8 mouse cellular contexts compared by ENCODE assay signal in genomic region chr14:12284141-12284912, GRCm38 (mm10). TPM values are rescaled to one million over a fixed set of nuclear protein-coding genes. Genes with fewer than 3 reads are reported as not detected.
A peak's percentile ranks its signal among the peaks of the same experiment; 100 is the strongest.
DNase-seq lines count a peak whose midpoint lies in the region; ATAC-seq lines count a peak whose summit lies in the region.

Gene 3830406C13Rik, plus strand, starts transcription at chr14:12284173.

- peaks cover 10% of the 10 kb centered on the region for H3K4me1 ChIP-seq in megakaryocyte, embryonic 14.5 days

- ATAC-seq in common myeloid progenitor, adult 5-6 weeks (replicated peaks; ENCODE audit: low read depth, poor library complexity, severe bottlenecking), result peak; percentile 96

- peaks cover 30% of the 10 kb centered on the region for H3K36me3 ChIP-seq in megakaryocyte, embryonic 14.5 days (replicated peaks; ENCODE audit: low read length)

- no peaks in the 10 kb centered on the region for H3K9me3 ChIP-seq in megakaryocyte, embryonic 14.5 days

- H3K27me3 ChIP-seq in megakaryocyte, embryonic 14.5 days (replicated peaks), result peaks cover 2% of the 10 kb centered on the region

- DNase-seq in ZHBTc4 (ENCODE audit: low read depth, low spot score), result peak; percentile 91
- peak; percentile 69 to 72 for DNase-seq in gastrocnemius, adult 8-10 months (ENCODE audit: low spot score in 2 of 2)
- peak; percentile 61 for DNase-seq in hindlimb bud, embryonic 11.5 days (ENCODE audit: extremely low spot score, low read depth, low spot score)
- DNase-seq in left cerebral cortex, adult 8-10 months (ENCODE audit: low spot score in 2 of 2), result peak; percentile 69 to 84
- DNase-seq in right cerebral cortex, postnatal 10 days (ENCODE audit: low spot score in 2 of 2), result peak; percentile 92 to 93
- peak; percentile 80 for DNase-seq in urinary bladder, postnatal 25 days (ENCODE audit: low spot score)

- peak within 1 kb of the TSS; percentile 94 for H3K4me3 ChIP-seq in megakaryocyte, embryonic 14.5 days (replicated peaks)

RNA-seq across cellular contexts. Expression of gene 3830406C13Rik, which starts in this region (rescaled TPM):
- 40.7 and 41.8 TPM in 2 replicates for total RNA-seq in common myeloid progenitor, adult 5-6 weeks (2017)
- total RNA-seq in gastrocnemius, adult 8-10 months (2022), result 10 to 100 TPM; 10.1 to 14.9 (median 12.6) TPM
- 10 to 100 TPM; 26.6 to 32.3 (median 30.6) TPM for total RNA-seq in left cerebral cortex, adult 8-10 months (2022)
- polyA plus RNA-seq in megakaryocyte, embryonic 14.5 days (2012; ENCODE audit: insufficient read depth, low replicate concordance), result 5.6 TPM in 1 of 2 replicates, not detected in the other

Comparison
In these comparisons a context has a peak if more than half of its experiments do, and no peak if none do; other contexts are left out.
1. Peak in every context shown above with its lines: DNase-seq, ATAC-seq and H3K4me3 ChIP-seq.